Mouse (Mus musculus) kidney, postnatal 14 days (tissue): Measurements from ENCODE around the gene Trim72.

Experiments
- DNase-seq: peaks from one replicate; pipeline ENCODE4 v3.0.0; 2022; ENCODE audit warnings: mixed read lengths

Gene Trim72

DNA sequence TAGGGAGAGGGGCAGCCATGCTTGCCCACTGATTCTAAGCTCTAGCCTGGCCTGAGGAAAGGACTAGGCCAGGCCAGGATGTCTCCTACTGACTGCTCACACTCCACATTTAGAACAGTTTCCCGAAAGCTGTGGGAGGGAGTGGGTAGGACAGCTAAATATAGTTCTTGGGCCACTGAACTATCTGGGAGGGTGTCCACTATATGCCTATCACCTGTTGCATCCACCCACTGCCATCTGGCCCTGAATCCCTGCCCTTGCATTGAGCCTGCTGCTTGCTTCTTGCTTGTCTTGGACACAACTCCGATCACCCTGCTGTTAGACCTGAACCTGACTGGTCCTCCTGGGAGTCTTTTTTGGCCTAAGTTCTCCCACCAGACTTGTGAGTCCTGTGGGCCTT, at the start of gene Trim72:
Trim72 (plus strand) TSS at position 262 of the 400 bp plus-strand sequence.
- no peak for DNase-seq

DNA sequence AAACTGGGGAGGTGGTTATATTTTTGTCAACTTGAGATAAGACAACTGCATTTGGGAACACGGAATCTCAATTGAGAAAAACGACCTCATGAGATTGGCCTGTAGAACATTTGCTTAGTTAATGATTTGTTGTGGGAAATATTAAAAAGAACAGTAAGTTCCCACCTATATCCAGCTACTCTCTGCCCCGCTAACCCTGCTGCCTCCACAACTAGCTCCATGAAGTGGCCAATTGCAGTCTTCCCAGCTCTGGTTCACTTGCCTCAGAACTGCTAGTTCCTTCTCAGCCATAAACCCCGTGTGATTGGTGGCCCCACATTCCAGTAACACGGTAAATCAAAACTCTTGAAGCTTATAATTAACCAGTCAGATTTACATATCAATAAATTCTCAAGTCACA, 44.4 kb upstream of the Trim72 start:
- peak; percentile 50 for DNase-seq

DNA sequence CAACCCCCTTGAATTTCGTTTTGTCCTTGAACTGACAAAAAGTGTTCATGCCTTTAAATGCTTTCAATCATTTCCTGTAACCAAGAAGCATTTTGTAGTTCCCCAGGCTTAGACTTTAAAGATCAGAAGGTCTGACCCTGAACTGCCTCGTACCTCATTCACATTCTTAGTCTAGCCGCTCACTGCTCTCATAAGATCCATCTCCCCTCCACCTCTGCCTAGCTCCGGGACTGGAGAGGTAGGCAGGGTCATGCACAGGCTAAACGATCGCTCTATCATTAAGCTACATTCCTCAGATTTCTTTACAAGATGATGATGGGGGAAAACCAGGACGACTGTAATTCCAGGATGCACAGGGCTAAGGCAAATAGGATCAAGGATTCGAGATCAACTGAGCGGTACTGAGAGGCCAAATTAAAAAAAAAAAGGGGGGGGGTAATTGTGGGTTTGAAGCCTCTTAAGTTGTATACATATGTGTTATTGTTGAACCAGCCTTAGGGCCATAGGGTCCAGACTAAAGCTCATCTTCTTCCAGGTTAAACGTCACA, 37.3 kb upstream of the Trim72 start:
- no peak for DNase-seq

DNA sequence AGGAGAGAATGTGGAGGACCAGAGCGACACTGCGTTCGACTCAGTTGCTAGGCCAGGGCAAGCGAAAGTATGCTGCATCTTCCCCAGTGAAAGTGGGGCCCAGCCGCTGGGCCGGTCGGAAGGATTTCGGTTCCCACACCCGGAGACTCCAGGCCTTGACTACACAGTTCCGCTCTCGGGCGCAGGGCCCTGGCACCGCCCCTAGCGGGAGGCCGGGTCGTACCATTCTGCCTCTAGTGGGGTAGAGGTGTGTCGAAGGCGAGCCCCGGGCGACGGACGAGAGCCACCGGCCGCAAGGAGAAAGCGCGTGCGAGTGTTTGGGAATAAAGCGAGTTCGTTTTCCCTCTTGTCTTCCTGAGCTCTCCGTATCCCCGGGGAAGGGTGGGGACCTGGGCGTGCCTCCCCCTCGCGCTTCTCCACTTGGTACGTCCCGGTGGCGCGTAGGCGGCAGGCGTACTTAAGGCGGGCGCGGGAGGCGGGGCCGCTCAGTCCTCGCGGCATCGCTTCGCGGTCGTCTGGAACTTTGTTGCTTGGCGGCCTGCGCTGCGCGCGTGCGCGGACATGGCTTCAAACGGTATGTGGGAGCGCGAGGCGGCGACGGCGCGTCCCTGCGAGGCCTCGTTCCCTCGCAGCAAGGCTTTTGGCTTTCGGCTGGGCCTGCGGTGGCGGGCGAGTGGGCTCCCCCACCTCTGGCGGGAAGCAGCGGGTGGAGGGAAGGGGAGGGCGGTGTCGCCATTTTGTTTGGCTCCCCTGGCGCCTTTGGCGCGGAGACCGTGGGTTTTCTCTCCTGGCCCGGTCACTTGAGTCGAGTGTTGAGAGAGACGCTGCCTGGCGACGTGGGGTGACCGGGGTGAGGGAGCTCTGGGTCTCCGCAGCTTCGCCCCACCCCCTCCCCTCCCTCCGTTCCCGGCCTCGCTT, 36.5 kb upstream of the Trim72 start, which contains the start of gene Fus:
Fus (plus strand) TSS at position 454 of the 918 bp plus-strand sequence.
- DNase-seq, result peak; percentile 95

DNA sequence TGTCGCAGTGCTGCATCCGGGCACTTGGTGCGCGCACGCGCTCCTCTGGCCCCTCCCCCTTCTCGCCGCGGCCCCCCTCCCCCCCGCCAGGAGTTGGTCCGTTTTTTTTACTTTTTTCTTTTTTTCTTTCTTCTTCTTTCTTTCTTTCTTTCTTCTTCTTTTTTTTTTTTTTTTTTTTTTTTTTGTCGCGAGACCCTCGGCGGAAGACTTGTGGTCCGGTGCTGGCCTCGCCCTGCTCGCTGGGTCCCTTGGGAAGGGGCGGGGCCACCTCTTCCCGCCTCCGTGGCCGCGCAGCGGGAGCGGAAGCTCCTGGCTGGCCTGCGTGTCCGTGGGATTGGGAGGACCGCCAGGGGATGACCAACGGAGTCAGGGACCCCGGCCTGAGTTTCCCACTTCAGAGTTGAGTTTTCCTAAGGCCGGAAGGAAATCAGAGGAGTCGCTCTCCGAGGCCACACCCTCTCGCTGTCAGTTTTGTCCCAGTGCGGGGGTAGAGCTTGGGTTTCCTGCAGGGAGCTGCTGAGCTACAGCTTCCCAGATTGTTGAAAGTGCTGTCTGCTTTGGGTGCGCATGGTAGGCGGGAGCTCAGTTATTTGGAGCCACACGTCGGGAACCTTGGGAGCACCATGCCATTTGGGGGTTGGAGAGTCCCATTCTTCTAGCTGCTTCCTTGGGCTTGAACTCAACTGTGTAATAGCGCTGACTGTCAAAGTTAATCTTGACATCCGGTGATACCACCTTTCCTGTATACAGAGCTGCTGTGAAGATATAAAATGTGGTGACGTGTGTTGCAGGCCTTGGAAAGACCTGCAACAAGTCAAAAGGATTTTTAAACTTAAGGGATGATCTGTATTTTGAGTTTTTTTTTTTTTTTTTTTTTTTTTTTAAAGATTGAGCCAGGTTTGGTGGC, 35.6 kb upstream of the Trim72 start:
- DNase-seq, result peak; percentile 89

DNA sequence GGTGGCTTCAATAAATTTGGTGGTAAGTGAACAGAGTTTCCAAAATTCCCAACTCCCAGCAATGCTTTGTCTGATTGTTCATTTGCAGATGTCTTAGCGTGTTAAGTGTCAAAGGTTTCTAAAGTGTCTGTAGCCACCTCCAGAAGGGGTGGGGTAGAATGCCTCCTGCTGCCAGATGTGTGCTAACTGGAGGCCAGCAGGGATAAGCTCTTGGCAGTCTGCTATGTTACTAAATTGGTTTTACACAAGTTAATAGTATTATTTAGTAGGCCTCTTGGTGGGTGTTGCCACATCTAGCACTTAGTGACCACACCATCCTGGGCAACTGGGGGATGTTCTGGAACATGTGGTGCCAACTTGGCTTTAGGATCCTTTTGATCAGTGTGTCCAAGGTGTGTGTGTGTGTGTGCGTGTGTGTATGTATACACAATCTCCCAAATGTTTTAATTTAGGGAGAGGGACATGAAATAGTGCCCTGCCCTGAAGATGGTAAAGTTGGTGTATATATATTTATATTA, 29.3 kb upstream of the Trim72 start:
- no peak for DNase-seq

DNA sequence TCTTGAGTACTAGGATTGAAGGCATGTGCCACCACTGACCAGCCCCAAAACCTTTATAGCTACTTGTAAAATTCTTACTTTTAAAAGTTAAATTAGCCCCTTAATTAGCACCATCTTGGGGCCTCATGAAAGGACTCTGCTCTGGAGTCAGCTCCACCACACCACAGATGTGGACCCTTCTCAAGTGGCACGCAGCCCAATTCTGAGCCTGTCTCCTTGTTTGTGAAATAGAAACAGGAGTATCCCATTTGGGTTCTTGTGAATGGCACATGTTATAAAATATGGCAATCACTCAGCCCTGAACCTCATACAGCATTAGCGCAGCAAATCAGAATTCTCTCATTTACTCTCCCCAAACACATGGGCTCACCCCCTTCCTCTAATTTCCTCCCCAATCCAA, 24.9 kb upstream of the Trim72 start:
- DNase-seq, result no peak

DNA sequence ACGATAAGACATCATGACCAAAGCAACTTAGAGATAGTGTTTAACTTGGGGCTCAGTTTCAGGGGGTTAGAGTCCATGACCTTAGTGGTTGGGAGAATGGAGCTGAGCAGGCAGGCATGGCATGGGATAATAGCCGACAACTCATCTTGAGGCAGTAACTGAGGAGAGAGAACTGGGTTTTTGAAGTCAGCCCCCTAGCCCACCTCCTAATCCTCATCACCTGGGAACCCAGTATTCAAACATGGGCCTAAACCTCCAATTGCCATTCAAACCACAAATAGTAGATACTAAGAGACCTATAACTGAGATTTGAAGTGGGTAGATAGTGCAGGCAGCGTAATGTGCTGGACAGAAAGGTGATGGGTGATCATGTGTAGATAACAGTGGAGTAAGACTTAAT, 23.1 kb upstream of the Trim72 start:
- no peak for DNase-seq

DNA sequence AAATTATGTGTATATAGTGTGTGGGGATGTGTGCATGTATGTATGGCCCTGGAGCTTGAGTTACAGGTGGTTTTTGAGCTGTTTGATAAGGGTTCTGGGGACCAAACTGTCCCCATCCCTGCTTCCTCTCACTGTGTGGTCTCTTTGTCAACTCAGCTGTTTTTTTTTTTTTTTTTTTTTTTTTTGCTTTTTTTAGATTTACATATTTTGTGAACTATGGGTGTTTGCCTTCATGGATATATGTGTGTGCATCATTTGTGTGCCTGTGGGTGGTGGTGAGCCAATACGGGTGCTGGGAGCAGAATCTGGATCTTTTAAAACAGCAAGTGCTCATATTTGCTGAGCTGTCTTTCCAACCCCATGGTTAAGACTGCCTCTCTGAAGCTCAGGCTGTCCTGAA, 14.8 kb upstream of the Trim72 start:
- no peak for DNase-seq

DNA sequence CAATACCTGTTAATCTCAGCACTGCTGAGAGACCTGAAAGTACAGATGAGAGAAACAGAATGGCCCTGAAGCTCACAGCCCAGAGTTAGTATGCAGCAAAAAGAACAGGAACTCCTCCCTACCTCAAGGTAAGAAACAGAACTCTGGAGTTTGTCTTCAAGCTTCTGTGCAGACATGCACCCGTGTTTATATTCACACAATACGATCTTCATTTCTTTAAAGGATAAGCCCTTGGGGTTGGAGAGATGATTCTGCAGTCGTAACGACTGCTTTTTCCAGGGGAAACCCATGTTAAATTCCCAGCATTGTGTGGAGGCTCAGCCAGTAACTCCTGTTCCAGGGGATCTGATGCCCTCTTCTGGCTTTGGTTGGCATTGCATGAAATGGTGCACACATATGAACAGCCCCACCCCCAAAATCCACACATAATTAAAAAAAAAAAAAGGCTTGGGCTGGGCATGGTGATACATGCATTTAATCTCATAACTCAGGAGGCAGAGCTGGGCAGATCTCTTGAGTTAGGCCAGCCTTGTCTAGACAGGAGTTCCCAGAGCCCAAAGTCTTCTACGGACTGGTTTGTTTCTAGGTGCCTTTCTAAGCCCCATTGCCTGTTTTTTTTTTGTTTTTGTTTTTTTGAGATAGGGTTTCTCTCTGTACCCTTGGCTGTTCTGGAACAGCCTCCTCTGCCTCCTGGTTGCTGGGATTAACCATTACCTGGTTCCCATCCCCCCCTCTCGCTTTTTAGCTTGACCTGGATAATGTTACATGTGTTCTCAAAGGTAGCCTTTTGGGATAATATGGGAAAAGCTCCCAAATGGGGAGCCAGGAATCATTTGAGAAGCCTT, 11.9 kb upstream of the Trim72 start:
- peak; percentile 78 for DNase-seq

DNA sequence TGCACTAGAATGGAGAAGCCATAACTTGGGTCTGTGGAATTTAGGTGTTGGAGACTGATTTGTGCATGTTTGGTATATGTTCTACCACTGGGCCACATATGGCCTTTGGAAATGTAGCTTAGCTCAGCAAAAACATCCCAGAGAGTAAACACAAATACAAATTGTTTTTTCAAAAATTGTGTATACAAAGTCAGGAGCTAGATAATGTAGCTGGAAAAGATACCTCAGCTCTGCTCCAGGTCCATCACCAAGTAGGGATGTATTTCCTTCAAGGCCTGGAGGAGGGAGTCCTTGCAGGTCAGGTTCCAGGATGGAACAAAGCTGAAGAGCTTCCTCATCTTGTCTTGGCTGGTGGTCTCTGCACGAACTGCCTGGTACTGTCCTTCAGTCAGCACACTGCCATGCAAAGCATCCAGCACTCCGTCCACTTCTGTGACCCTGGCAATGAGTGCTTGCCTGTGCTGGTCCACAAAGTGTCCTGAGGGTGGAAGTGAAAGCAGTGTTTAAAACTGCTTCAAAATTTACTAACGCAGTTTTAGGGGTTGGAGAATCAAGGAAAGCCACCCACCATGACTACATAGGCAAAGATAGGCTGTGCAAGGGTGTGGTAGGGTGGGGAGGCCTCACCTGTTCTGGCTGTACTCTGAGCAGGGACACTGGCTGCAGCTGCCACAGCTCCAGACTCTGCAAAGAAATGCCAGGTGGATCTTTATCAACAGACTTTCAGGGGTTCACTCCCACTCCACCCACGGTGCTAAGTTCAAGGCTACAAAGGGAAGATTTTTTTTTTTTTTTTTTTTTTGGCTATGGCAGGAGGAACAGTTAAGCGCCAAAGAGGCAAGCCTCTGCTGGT, 11.0 kb upstream of the Trim72 start:
- peak; percentile 19 for DNase-seq

DNA sequence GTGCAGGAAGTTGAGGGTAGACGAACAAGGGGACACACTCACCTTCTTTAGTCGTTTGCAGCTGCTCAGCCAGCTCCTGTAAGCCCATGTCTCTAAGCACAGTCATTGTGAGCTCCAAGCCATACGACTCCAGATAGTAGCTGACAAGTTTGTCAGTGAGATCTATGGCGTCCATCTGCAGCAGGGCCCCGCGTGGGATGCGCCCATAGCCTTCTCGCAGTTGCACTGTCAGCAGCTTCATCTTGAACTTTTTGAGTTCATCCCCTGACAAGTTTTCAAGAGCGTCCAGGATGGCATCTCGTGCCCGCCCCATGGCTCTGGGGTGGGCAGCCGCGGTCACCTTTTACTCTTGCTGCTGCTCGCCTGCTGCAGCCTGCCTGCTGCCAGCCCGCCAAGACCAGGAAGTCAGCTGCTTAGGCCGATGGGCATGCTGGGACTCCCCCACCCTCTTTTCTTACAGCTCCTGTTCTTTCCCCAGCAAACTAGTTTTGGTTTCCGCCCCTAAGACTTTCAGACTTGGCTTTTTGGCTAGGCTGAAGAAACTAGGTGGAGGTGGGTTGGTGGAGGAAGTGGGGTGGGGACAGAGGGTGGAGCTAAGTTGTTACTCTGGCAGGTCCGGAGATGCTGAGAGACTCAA, 10.3 kb upstream of the Trim72 start, which contains the start of gene Pycard:
Pycard (minus strand) TSS at position 527 of the 637 bp plus-strand sequence.
- DNase-seq, result peak; percentile 75

DNA sequence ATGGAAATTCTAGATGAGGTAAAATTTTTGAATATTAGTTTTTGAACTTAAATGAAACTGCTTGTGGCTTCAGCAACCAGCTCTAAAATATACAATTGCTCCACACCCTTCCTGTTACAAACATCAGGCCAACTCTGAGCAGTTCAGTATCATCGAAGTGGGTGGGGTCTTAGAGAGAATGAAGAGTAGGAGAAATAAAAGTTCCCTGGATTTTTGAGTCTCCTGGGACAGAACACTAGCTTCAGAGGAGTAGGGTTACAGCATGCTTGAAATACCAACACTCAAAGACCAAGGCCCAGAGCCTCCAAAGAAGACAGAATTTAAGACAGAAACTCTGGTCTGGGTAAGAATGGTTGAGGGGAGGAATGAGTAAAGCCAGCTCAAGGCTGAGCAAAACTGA, 4.3 kb upstream of the Trim72 start:
- DNase-seq, result no peak

DNA sequence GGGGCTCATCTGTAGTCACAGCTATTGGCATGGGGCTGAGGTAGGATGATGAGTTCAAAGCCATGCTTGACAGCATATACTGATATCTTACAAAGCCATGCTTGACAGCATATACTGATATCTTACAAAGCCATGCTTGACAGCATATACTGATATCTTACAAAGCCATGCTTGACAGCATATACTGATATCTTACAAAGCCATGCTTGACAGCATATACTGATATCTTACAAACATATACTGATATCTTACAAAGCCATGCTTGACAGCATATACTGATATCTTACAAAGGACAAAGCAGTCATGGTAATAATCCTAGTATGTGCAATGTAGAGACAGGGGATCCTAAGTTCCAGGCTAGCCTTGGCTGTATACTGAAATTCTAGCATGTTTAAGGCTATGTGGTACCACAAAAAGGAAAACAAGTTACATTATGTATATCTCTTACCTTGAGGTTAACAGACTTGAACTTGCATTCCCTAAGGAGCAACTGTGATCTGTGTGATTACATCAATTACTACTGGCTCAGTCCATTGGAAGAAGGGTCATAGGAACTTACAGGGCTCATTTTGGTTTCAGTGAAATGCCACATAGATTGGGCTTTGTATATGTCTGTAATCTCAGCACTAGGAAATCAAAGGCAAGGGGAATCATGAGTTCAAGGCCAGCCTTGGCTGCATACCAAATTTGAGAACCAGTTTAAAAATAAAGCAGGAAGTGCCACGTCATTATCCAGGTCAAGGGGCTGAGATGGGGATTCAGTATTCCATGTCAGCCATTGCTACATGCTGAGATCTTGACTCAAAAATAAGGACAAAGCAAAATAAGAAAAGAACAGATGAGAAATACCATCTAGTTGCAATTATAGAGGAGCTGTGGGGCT, 3.4 kb upstream of the Trim72 start:
- no peak for DNase-seq

DNA sequence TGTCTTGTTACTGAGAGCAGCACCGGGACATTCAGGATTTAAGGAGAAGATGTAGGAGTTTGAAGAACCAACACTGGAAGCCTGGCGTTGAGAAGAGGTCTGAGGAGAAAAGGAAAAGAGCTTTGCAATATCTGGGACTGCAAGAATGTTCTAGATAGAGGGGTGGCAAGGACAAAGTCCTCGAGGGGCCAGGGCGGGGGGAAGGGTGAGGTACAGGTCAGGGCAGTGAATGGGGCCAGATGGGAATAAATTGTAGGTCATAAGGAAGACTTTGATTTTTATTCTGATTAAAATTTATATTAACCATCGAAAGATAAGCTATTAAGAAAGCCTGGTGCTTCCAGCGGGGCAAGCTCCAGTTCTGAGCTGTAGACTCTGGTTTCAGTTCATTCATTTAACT, 651 bp upstream of the Trim72 start:
- no peak for DNase-seq

DNA sequence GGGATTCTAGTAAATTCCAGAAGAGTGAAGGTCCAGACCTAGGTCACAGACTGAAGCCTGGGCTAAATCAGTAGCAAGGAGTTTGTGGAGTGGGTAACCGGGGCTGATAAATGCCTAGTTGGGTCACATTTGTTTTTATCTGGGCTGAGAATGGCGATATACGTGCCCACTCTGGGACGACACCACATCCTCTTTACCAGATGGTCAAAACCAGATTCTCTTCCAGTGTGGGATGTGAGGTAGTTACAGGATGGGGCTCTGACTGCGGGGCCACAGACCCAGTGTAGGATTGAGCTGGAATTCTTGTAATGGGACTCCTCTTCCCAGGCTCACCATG, 369 bp downstream of the Trim72 start:
- DNase-seq, result no peak

DNA sequence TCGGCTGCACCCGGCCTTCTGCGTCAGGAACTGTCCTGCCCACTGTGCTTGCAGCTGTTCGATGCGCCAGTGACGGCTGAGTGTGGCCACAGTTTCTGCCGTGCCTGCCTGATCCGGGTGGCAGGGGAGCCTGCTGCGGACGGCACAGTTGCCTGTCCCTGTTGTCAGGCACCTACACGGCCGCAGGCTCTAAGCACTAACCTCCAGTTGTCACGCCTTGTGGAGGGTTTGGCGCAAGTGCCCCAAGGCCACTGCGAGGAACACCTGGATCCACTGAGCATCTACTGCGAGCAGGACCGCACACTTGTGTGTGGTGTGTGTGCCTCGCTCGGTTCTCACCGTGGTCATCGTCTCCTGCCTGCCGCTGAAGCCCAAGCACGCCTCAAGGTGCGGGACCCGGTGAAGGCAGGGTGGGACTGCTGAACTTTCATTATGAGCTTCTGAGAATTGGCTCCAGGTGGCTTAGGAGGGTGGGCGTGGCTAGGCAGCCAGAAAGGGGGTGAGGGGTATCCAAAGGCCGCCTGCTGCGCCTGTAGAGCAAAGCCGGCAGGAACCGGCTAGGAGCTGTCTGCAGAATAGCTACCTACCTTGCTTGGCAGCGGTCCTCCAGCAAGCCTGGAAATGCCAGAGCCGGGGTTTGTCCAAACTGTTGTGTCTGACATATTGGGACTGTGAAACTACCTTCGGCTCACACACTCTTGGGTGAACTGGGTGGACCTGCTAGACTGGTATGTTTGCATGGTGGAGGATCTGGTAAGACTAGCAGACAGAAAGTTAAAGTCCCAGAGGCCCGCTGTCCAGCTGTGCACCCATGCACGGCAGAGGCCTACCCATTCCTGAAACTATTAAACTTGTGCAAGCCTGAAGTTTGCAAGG, 976 bp downstream of the Trim72 start:
- peak; percentile 88 for DNase-seq

DNA sequence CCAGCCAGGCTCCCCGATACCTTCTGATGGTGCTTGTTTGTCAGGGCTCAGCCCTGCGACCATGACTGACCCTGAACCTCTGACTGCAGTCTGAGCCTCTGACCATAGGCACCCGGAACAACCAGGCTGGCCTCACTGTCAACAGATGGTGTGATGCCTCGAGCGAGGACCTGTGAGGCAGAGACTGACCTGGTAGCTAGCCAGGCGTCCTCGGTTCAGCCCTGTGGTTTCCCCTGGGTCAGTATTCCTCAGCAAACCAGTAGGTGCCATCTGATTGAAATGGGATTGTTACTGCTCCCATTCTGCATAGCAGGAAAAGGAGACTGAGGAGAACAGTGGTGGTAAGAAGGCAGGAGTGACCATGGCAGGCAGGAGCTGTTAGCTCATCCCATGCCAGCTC, 2.4 kb downstream of the Trim72 start:
- DNase-seq, result no peak
